Mouse (Mus musculus) lung, adult 2 months (tissue): Measurements from ENCODE around the gene Ttn. TPM values are rescaled to one million over a fixed set of nuclear protein-coding genes. Genes with fewer than 3 reads are reported as not detected.

Experiments
- DNase-seq: peaks from one replicate; pipeline ENCODE4 v3.0.0; 2022
- H3K4me1 ChIP-seq: fragments of 200-500 bp; 2 replicates; pipeline ENCODE4 v1.6.1; 2011; ENCODE audit warnings: low read length; ENCODE audit not compliant: control insufficient read depth, insufficient read depth
- H3K4me3 ChIP-seq: fragments of 200-500 bp; replicated peaks from 2 replicates; pipeline ENCODE3; 2011; ENCODE audit warnings: low read depth, mild to moderate bottlenecking, control low read depth, low read length; ENCODE audit errors: extremely low read depth
- CTCF ChIP-seq: fragments of 200-500 bp; IDR thresholded peaks from 2 replicates; pipeline ENCODE4 v1.5.1; 2011; ENCODE audit warnings: mild to moderate bottlenecking, low read length, control low read depth; ENCODE audit not compliant: insufficient read depth
- POLR2A ChIP-seq: fragments of 200-500 bp; IDR thresholded peaks from 2 replicates; pipeline ENCODE4 v1.6.1; 2011; ENCODE audit warnings: low read depth, mild to moderate bottlenecking, control low read depth, low read length, borderline replicate concordance; ENCODE audit errors: extremely low read depth
- WGBS: fragments of 180-500 bp; shearing (Covaris S2); methylation state at CpG from one replicate; pipeline ENCODE4 v1.1.7; 2018; 5-methylcytosine and 5-hydroxymethylcytosine counted together
- polyA plus RNA-seq: library from polyadenylated mRNA; depleted of rRNA; stranded (reverse); fragments of >200 nt; gene quantifications from 2 replicates; pipeline ENCODE4 v1.2.3, GENCODE M21; 2012

The Ttn gene
- polyA plus RNA-seq, 1 experiment: 6.3 TPM

DNA sequence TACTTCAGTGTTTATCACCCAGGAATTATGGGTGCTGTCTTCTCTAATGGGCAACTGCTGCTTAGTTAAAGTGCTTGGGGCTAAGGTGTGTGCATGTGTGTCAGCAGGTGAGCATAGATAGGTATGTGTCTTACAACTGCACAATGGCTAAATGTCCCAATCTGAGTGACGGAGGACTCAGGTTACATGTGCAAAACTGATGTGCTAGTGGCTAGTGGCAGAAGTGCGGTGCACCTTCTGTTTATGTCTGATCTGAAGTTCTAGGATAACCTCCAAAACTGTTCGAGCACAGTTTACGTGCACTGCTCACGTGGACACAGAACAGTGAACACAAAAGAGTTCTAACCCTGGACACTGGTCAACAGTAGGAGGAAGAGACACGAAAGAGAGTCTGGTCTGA is 15.8 kb downstream of the Ttn start:
- 86% methylated on average over 6 of the region's 6 CpGs for WGBS

DNA sequence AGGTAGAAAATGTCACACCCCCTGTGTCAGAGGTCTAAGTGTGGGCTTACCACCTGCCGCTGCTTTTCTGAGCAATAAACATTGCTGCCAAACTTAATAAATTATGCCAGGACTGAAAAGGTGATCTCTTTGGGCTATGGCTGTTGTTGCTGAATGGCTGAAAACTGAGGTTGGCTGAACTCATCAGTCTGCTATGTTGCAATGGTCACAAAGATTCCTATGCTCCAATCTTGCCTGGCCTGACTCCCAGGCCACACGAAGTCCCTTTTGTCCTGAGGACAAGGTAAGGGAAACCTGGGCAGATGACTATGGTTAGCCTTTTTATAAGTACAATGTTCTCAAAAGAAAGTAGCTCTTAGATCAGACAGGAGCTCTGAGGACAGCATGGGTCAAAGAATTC is 16.3 kb downstream of the Ttn start:
- DNase-seq: no peak
- TF ChIP-seq POLR2A (no peak), CTCF (no peak)
- no peak overlapping the region for H3K4me3 ChIP-seq
- no peaks in the 10 kb centered on the region for H3K4me1 ChIP-seq
- WGBS: 79% methylated on average over 2 of the region's 2 CpGs

More for the DNA sequence above, 15.8 kb downstream of the Ttn start:
- TF ChIP-seq POLR2A: no peak
- no peak for TF ChIP-seq CTCF
- Histone ChIP-seq H3K4me3 (no peak overlapping the region), H3K4me1 (no peaks in the 10 kb centered on the region)
- no peak for DNase-seq

DNA sequence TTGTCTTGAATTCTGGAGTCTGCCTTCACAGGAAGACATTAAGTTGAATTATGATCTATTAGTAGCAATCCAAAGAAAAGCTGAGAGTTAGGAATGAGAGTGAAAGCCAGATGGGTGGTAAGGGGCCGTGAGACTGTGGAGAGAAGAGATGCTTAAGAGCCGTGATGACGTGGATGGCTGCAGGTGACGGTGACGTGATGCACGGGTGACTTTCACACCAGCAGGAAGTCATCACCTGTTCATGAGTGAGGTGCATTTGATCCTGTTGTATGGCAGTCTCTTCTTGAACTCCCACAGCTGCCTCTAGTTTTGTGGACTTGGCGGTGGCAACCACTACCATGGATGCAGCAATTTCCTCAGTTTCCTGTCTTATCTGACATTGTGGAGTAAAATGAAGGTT is 16.8 kb downstream of the Ttn start:
- TF ChIP-seq POLR2A: no peak
- TF ChIP-seq CTCF: no peak
- H3K4me1 ChIP-seq: no peaks in the 10 kb centered on the region
- WGBS: 80% methylated on average over 7 of the region's 7 CpGs
- no peak for DNase-seq
- no peak overlapping the region for H3K4me3 ChIP-seq

DNA sequence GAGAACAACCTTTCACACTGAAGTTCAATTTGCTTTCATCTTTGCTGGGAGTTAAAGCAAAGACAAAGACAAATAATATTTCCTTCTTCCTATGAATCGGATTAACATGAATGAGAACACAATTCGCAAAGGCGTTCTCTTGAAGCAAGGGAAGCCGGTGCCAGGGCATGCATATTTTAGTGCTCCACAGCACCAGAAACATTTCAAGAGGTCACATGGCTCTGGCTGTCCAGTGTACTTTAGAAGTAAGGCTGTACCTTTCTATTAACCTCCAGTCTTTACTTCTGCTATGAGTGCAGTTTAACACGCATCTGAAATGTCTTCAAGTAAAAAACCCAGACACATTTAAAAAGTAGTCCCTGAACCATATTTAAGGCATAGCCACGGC is 20.3 kb downstream of the Ttn start:
- Histone ChIP-seq H3K4me1 (no peaks in the 10 kb centered on the region), H3K4me3 (no peak overlapping the region)
- no peak for TF ChIP-seq POLR2A
- TF ChIP-seq CTCF: no peak
- WGBS: 59% methylated on average over 6 of the region's 6 CpGs
- DNase-seq: peak; percentile 17

DNA sequence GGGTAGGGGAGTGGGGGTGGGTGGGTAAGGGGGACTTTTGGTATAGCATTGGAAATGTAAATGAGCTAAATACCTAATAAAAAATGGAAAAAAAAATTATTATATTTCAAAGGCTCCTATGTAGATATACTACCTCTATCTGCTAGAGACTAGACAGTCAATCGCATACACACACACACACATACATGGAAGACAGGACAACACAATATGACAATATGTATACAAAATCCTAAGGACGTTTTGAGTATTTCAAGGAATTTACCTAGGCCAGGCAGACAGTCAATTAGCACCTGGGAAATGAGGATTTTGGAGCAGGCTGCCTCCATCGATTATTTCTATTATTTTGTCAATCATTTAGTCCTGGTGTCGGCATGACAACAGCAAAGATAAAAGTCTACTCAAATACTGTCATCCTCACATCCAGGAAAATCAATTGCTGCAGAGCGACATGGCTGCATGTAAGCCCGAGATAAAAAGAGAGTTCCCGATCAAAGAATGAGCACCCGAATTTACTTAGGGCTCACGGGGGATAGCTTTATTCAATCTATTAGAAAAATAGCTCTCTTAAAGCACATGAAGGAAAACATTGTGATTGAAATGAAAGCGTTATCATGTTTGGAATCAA is 20.8 kb downstream of the Ttn start:
- Histone ChIP-seq H3K4me3 (no peak overlapping the region), H3K4me1 (no peaks in the 10 kb centered on the region)
- TF ChIP-seq POLR2A (no peak), CTCF (no peak)
- no peak for DNase-seq
- WGBS: 72% methylated on average over 10 of the region's 10 CpGs

DNA sequence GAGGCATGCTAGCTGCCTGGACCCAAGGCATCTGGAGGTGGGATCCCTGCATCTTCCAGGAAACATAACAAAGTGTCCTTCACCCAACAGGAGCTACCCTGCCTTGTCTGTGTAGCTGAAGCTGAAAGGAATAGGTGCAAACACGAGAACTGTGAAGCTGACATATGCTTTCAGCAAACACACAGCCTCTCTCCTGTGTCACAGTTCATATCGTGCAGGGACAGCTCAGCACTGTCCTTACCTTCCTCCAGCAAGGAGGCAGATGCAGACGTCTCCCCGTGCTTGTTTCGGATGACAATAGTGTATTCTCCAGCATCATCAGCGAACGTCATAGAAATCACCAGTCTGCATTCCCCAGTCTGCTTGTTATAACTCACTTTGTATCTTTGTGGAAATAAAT is 32.6 kb downstream of the Ttn start:
- TF ChIP-seq POLR2A (no peak), CTCF (no peak)
- 77% methylated on average over 7 of the region's 7 CpGs for WGBS
- Histone ChIP-seq H3K4me1 (no peaks in the 10 kb centered on the region), H3K4me3 (no peak overlapping the region)
- no peak for DNase-seq

DNA sequence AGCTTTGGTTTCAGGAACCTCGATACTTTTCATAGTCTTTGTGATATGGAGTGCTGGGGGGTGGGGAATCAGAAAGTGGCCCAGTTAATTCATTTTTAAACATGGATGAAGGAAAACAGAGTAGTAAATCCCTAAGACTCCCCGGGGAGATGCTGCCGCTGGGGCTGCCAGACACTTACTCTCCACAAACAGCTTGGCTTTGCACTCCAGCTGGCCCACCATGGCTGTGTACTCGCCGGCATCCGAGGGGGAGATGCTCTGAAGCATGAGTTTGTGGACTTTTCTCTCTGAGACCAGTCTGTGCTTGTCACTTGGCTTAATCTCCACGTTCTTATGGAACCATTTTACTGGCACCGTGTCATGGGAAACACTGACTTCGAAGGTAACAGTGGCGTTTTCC is 43.8 kb downstream of the Ttn start:
- no peaks in the 10 kb centered on the region for H3K4me1 ChIP-seq
- TF ChIP-seq POLR2A (no peak), CTCF (no peak)
- WGBS: 63% methylated on average over 10 of the region's 10 CpGs
- DNase-seq: no peak
- H3K4me3 ChIP-seq: no peak overlapping the region

DNA sequence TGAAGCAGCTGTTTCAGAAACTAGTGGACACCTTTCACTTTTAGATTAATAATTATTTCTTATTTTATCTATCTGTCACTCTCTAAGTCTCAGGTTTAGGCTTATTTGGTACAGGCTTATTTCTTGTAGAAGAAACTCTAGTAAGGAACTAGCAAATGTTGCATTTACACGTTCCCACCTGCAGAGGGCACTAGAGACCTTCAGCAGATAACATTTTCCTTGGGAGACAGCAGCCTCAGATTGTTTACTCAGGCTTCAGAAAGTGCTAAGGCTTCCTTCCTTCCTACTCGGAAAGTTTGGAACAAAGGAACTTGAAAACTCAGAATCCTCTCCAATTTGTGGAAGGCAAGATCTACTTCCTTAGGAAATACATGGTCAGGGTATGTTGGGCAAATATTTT is 52.6 kb downstream of the Ttn start:
- no peak overlapping the region for H3K4me3 ChIP-seq
- TF ChIP-seq POLR2A (no peak), CTCF (peak; percentile 35; the same call in 1 of the 2 replicates)
- H3K4me1 ChIP-seq: no peaks in the 10 kb centered on the region
- 0% methylated on average over 2 of the region's 2 CpGs for WGBS
- DNase-seq: peak; percentile 40

DNA sequence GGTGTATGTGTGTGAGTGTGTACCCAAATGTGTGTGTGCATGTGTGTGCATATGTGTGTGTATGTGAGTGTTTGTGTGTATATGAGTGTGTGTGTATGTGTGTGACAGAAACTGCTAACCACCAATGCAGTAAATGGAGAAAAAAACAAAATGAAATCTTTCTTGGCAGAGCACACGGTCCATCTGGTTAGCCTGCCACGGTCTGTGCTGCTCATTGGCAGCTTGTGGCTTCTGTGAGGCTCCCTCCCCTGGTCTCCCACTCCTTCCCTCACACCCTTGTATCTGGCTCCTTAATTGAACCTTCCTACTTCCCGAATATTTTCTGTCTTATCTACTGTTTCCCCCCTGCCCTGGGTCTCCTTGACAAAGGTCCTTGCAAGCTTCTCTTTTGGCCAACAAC is 53.5 kb downstream of the Ttn start:
- TF ChIP-seq CTCF: no peak
- no peak for DNase-seq
- Histone ChIP-seq H3K4me3 (no peak overlapping the region), H3K4me1 (no peaks in the 10 kb centered on the region)
- WGBS: 43% methylated on average over 3 of the region's 3 CpGs

DNA sequence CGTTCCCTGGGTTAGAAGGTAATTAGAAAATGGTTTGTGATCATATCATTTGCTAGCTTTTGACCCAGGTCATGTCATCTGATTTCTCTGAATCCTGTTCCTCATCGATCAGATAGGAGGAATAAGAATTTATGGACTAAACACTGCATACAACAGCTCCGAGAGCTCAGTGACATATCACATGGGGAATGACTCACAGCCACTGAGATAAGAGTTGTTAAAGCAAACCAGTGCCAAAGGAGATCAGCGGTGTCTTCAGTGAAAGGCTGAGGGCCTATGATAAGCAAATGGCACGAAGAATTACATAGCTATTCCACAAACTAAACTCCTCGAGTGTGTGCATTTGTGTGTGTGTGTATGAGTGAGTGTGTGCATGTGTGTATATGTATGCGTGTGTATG is 54.0 kb downstream of the Ttn start:
- TF ChIP-seq POLR2A: no peak
- TF ChIP-seq CTCF: no peak
- no peak for DNase-seq
- no peaks in the 10 kb centered on the region for H3K4me1 ChIP-seq
- H3K4me3 ChIP-seq: no peak overlapping the region
- 51% methylated on average over 7 of the region's 7 CpGs for WGBS
